Mouse (Mus musculus) urinary bladder, postnatal 4 days (tissue): ENCODE results near the gene 1700088E04Rik.

Experiments used
- DNase-seq, 2 experiments: peaks; one replicate each; pipeline ENCODE4 v3.0.0; 2021 to 2022; ENCODE audit warnings: low spot score in 2 of 2

The 1700088E04Rik gene

GRCm38 (mm10) chr15:79099456-79099855 lies 41.6 kb downstream of the 1700088E04Rik start:
- DNase-seq = no peak

GRCm38 (mm10) chr15:79098868-79099267 lies 42.2 kb downstream of the 1700088E04Rik start:
- no peak for DNase-seq

GRCm38 (mm10) chr15:79098220-79098619 lies 42.8 kb downstream of the 1700088E04Rik start:
- no peak for DNase-seq

GRCm38 (mm10) chr15:79097611-79098025 lies 43.4 kb downstream of the 1700088E04Rik start:
- DNase-seq = peak; percentile 68 to 72

GRCm38 (mm10) chr15:79097135-79097534 lies 43.9 kb downstream of the 1700088E04Rik start:
- no peak for DNase-seq

- no peak for DNase-seq
Measured at GRCm38 (mm10) chr15:79096556-79096955, 44.5 kb downstream of the 1700088E04Rik start.

GRCm38 (mm10) chr15:79095483-79095882 lies 45.6 kb downstream of the 1700088E04Rik start:
- DNase-seq = no peak

GRCm38 (mm10) chr15:79093083-79093839 lies 47.8 kb downstream of the 1700088E04Rik start:
- peak in 1 of 2 experiments; percentile 48 for DNase-seq

GRCm38 (mm10) chr15:79092284-79092683 lies 48.8 kb downstream of the 1700088E04Rik start:
- DNase-seq = no peak

GRCm38 (mm10) chr15:79079567-79079966 lies 61.5 kb downstream of the 1700088E04Rik start:
- no peak for DNase-seq
